24 mouse cellular contexts compared by ENCODE assay signal in genomic region chr12:107656846-107657245, GRCm38 (mm10).
A peak's percentile ranks its signal among the peaks of the same experiment; 100 is the strongest.
DNase-seq lines count a peak whose midpoint lies in the region; ATAC-seq lines count a peak whose summit lies in the region.
"Had no signal": no experiment of that assay in that cellular context is flagged by ENCODE, and none has a peak within 500 bp of the region (broad histone marks: within the 10 kb centered on the region; RNA-seq: fewer than 3 reads in every experiment).

No protein-coding gene starts in this region.

- H3K36me3 ChIP-seq in heart, embryonic 10.5 days, result no peaks in the 10 kb centered on the region
- H3K36me3 ChIP-seq in embryonic facial prominence, embryonic 11.5 days (replicated peaks; ENCODE audit: control insufficient read depth, insufficient read depth, low read depth, low read length), result no peaks in the 10 kb centered on the region
- no peaks in the 10 kb centered on the region for H3K36me3 ChIP-seq in embryonic facial prominence, embryonic 14.5 days (ENCODE audit: control insufficient read depth, insufficient read depth, low read length)
- H3K36me3 ChIP-seq in limb, embryonic 11.5 days (ENCODE audit: control insufficient read depth, insufficient read depth, low read length), result no peaks in the 10 kb centered on the region
- H3K36me3 ChIP-seq: hindbrain, embryonic 12.5 days had no signal

- no peaks in the 10 kb centered on the region for H3K9me3 ChIP-seq in heart, embryonic 10.5 days
- H3K9me3 ChIP-seq in embryonic facial prominence, embryonic 11.5 days (replicated peaks; ENCODE audit: control insufficient read depth, low read length), result no peaks in the 10 kb centered on the region
- no peaks in the 10 kb centered on the region for H3K9me3 ChIP-seq in embryonic facial prominence, embryonic 14.5 days (ENCODE audit: control insufficient read depth, low read length)
- H3K9me3 ChIP-seq in limb, embryonic 11.5 days (ENCODE audit: control insufficient read depth, low read length), result no peaks in the 10 kb centered on the region
- H3K9me3 ChIP-seq: forebrain, embryonic 13.5 days; hindbrain, embryonic 12.5 days had no signal

- peak overlapping the region; percentile 31; the same call in 1 of the 2 replicates for H3K27ac ChIP-seq in heart, embryonic 10.5 days
- H3K27ac ChIP-seq in embryonic facial prominence, embryonic 11.5 days (replicated peaks; ENCODE audit: low read depth, low read length), result no peak overlapping the region
- no peak overlapping the region for H3K27ac ChIP-seq in embryonic facial prominence, embryonic 14.5 days (replicated peaks; ENCODE audit: low read depth, low read length)
- H3K27ac ChIP-seq in limb, embryonic 11.5 days (replicated peaks; ENCODE audit: low read depth, low read length), result no peak overlapping the region
- H3K27ac ChIP-seq: forebrain, embryonic 13.5 days; hindbrain, embryonic 12.5 days had no signal

- no peak overlapping the region for H3K9ac ChIP-seq in embryonic facial prominence, embryonic 11.5 days (replicated peaks; ENCODE audit: low read length)
- no peak overlapping the region for H3K9ac ChIP-seq in embryonic facial prominence, embryonic 14.5 days (ENCODE audit: low read depth, low read length)
- no peak overlapping the region for H3K9ac ChIP-seq in limb, embryonic 11.5 days (ENCODE audit: low read length)
- H3K9ac ChIP-seq: forebrain, embryonic 13.5 days; hindbrain, embryonic 12.5 days had no signal

- H3K4me1 ChIP-seq in heart, embryonic 10.5 days, result peaks cover 15% of the 10 kb centered on the region
- peaks cover 6% of the 10 kb centered on the region for H3K4me1 ChIP-seq in embryonic facial prominence, embryonic 11.5 days (ENCODE audit: control insufficient read depth, insufficient read depth, low read length)
- peaks cover 31% of the 10 kb centered on the region for H3K4me1 ChIP-seq in embryonic facial prominence, embryonic 14.5 days (ENCODE audit: control insufficient read depth, insufficient read depth, low read length)
- peaks cover 31% of the 10 kb centered on the region for H3K4me1 ChIP-seq in limb, embryonic 11.5 days (ENCODE audit: control insufficient read depth, insufficient read depth, low read length)

- no peak overlapping the region for H3K4me3 ChIP-seq in heart, embryonic 10.5 days
- H3K4me3 ChIP-seq in embryonic facial prominence, embryonic 11.5 days (ENCODE audit: low read depth, low read length), result no peak overlapping the region
- H3K4me3 ChIP-seq in embryonic facial prominence, embryonic 14.5 days (ENCODE audit: low read depth, low read length), result no peak overlapping the region
- no peak overlapping the region for H3K4me3 ChIP-seq in limb, embryonic 11.5 days (ENCODE audit: low read depth, low read length)
- H3K4me3 ChIP-seq: forebrain, embryonic 13.5 days; hindbrain, embryonic 12.5 days had no signal

- no peak overlapping the region for H3K4me2 ChIP-seq in embryonic facial prominence, embryonic 11.5 days (ENCODE audit: low read depth, low read length)
- H3K4me2 ChIP-seq in embryonic facial prominence, embryonic 14.5 days (ENCODE audit: low read depth, low read length), result no peak overlapping the region
- H3K4me2 ChIP-seq in limb, embryonic 11.5 days (ENCODE audit: low read depth, severe bottlenecking), result no peak overlapping the region
- H3K4me2 ChIP-seq: forebrain, embryonic 13.5 days; hindbrain, embryonic 12.5 days had no signal

- WGBS in heart, embryonic 10.5 days, result 47% methylated on average over 5 of the region's 5 CpGs
- WGBS in embryonic facial prominence, embryonic 11.5 days, result 32% methylated on average over 5 of the region's 5 CpGs
- 25% methylated on average over 5 of the region's 5 CpGs for WGBS in embryonic facial prominence, embryonic 14.5 days
- WGBS in limb, embryonic 11.5 days, result 22% methylated on average over 5 of the region's 5 CpGs

- 0 out of 2 replicates have a peak, but pooled peaks have one; percentile 33 for ATAC-seq in embryonic facial prominence, embryonic 11.5 days (replicated peaks; ENCODE audit: insufficient number of reproducible peaks, low FRiP score, low TSS enrichment, low read depth)
- no peak for ATAC-seq in embryonic facial prominence, embryonic 14.5 days (ENCODE audit: low read depth)
- no peak for ATAC-seq in limb, embryonic 11.5 days (ENCODE audit: insufficient number of reproducible peaks, low FRiP score, low TSS enrichment, low read depth)
- ATAC-seq: activated CD4-positive, CD25-positive, alpha-beta regulatory T cell, adult 4 months; forebrain, embryonic 13.5 days; hindbrain, embryonic 16.5 days; inflammation-experienced regulatory T-cells, adult 6 months; intestine, postnatal 0 days; Patski had no signal

- DNase-seq in heart, embryonic 10.5 days (ENCODE audit: low spot score), result no peak
- DNase-seq in heart, adult 18-20 months, result no peak
- peak; percentile 66 for DNase-seq in embryonic facial prominence, embryonic 11.5 days (ENCODE audit: low spot score)
- peak; percentile 75 for DNase-seq in embryonic facial prominence, embryonic 14.5 days (ENCODE audit: low spot score)
- DNase-seq in limb, embryonic 11.5 days (ENCODE audit: low spot score), result peak; percentile 43
- DNase-seq in kidney, postnatal 4 days, result no peak
- no peak for DNase-seq in lung, adult 18-20 months
- DNase-seq in kidney, postnatal 10 days, result no peak
- DNase-seq: adrenal gland, postnatal 14 days; cerebellum, adult 18-20 months; cerebellum, adult 9-11 months; cerebellum, postnatal 36 days; embryo, embryonic 11 days; gastrocnemius, postnatal 10 days; heart, postnatal 10 days; heart, postnatal 4 days had no signal

- H3K27me3 ChIP-seq in heart, embryonic 10.5 days (ENCODE audit: insufficient read depth, poor library complexity, severe bottlenecking), result no peaks in the 10 kb centered on the region
- H3K27me3 ChIP-seq in embryonic facial prominence, embryonic 11.5 days (ENCODE audit: control insufficient read depth, insufficient read depth, low read length), result no peaks in the 10 kb centered on the region
- H3K27me3 ChIP-seq in embryonic facial prominence, embryonic 14.5 days (replicated peaks; ENCODE audit: control insufficient read depth, insufficient read depth, low read length), result no peaks in the 10 kb centered on the region
- no peaks in the 10 kb centered on the region for H3K27me3 ChIP-seq in limb, embryonic 11.5 days (ENCODE audit: control insufficient read depth, insufficient read depth, low read length)
- H3K27me3 ChIP-seq: CH12.LX; forebrain, embryonic 13.5 days; hindbrain, embryonic 12.5 days had no signal

Comparison
In these comparisons a context has a peak if more than half of its experiments do, and no peak if none do; other contexts are left out.
1. DNase-seq: peak in embryonic facial prominence, embryonic 11.5 days (single experiment), embryonic facial prominence, embryonic 14.5 days (single experiment) and limb, embryonic 11.5 days (single experiment); none in heart, embryonic 10.5 days (single experiment), heart, adult 18-20 months (0 of 2), kidney, postnatal 4 days (0 of 2), lung, adult 18-20 months (0 of 2) and kidney, postnatal 10 days (single experiment).